Mouse (Mus musculus) MEL (cell line): Measurements from ENCODE around the gene Gm49403.
A peak's percentile ranks its signal among the peaks of the same experiment; 100 is the strongest.

Source experiments
- CTCF ChIP-seq, 3 experiments: IDR thresholded peaks in 2 of 3; conservative IDR thresholded peaks in 1 of 3; 2 replicates each; pipeline ENCODE4 v1.5.1; 2011 to 2012; ENCODE audit warnings: low read length in 3 of 3, low read depth in 2 of 3, mild to moderate bottlenecking in 2 of 3, improper control_type of control experiment in 1 of 3, inconsistent platforms in 1 of 3, mixed read lengths in 1 of 3, moderate library complexity in 1 of 3; ENCODE audit not compliant: control insufficient read depth in 1 of 3, insufficient read depth in 1 of 3, poor library complexity in 1 of 3, severe bottlenecking in 1 of 3
- GATA1 ChIP-seq: IDR thresholded peaks from 2 replicates; pipeline ENCODE4 v1.6.1; 2011; ENCODE audit warnings: low read depth, low read length, improper control_type of control experiment
- POLR2A ChIP-seq, 2 experiments: IDR thresholded peaks; 2 replicates each; pipeline ENCODE4 v1.6.1; 2011 to 2012; ENCODE audit warnings: low read length in 2 of 2, mild to moderate bottlenecking in 2 of 2, control low read depth in 1 of 2, improper control_type of control experiment in 1 of 2, low read depth in 1 of 2, moderate library complexity in 1 of 2; ENCODE audit not compliant: control insufficient read depth in 1 of 2, insufficient read depth in 1 of 2, poor library complexity in 1 of 2
- SMC3 ChIP-seq: IDR thresholded peaks from 2 replicates; pipeline ENCODE4 v1.6.1; 2011; ENCODE audit warnings: low read depth, low read length, improper control_type of control experiment

- TF ChIP-seq GATA1 (no peak), POLR2A (IDR thresholded peaks at IDR 0.05; ENCODE audit: control insufficient read depth in 1 of 2, insufficient read depth in 1 of 2, low read depth in 1 of 2, low read length in 2 of 2, poor library complexity in 1 of 2) (peak; percentile 67 to 89; a peak in 3 of 4 replicates), CTCF (IDR thresholded peaks at IDR 0.05 in 2 of 3, conservative IDR thresholded peaks at IDR 0.05 in 1 of 3; ENCODE audit: control insufficient read depth in 1 of 3, insufficient read depth in 1 of 3, low read depth in 2 of 3, low read length in 3 of 3, poor library complexity in 1 of 3, severe bottlenecking in 1 of 3) (no peak), SMC3 (no peak)
Measured at GRCm38 (mm10) chr19:8871267-8872186, 12.2 kb upstream of the Gm49403 start, which contains the start of gene Ubxn1.
